Mouse (Mus musculus): Measurements from ENCODE around the gene Usp40. TPM values are rescaled to one million over a fixed set of nuclear protein-coding genes. Genes with fewer than 3 reads are reported as not detected.

Usp40 gene
- polyA plus RNA-seq, 1 experiment from 2014 or later, result 31.2 TPM

GRCm38 (mm10) chr1:87913356-87913755 lies 95.0 kb downstream of the Usp40 start:
- no peak for ATAC-seq (ENCODE audit: insufficient read depth, low FRiP score, low TSS enrichment)
- no peaks in the 10 kb centered on the region for H3K4me1 ChIP-seq (ENCODE audit: control insufficient read depth, insufficient read depth, low read length)
- no peak overlapping the region for H3K4me3 ChIP-seq (ENCODE audit: low read depth, low read length)
- no peaks in the 10 kb centered on the region for H3K27me3 ChIP-seq (ENCODE audit: control insufficient read depth, insufficient read depth, low read length)
- H3K36me3 ChIP-seq (ENCODE audit: control insufficient read depth, insufficient read depth, low read length), result peaks cover 5% of the 10 kb centered on the region; the same call in 1 of the 2 replicates
- no peaks in the 10 kb centered on the region for H3K9me3 ChIP-seq (ENCODE audit: control insufficient read depth, low read length)
- H3K27ac ChIP-seq (ENCODE audit: low read depth, low read length), result no peak overlapping the region
- H3K4me2 ChIP-seq (ENCODE audit: low read depth), result no peak overlapping the region
- H3K9ac ChIP-seq (ENCODE audit: low read length), result no peak overlapping the region
- DNase-seq (ENCODE audit: low spot score), result no peak

DNA sequence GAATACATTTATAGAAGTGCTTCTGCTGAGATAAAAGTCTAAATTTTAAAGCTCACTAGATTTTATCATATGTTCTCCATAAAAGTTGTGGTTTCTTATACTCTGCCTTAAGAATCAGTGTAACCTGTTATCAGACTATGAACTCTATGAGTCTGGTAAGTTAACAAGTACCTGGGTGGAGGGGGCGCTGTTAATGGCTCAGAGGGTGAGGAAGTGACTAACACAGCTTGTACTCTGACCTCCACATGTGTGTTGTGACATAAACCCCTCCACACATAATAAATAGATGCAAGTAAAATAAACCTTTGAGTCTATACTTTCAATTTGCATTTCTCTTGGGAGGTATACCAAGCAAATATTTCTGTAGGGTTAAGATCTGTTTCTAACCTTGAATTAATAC lies 97.9 kb downstream of the Usp40 start:
- no peak overlapping the region for H3K4me3 ChIP-seq (ENCODE audit: low read depth, low read length)
- no peak overlapping the region for H3K4me2 ChIP-seq (ENCODE audit: low read depth)
- DNase-seq (ENCODE audit: low spot score) (no peak), ATAC-seq (ENCODE audit: insufficient read depth, low FRiP score, low TSS enrichment) (no peak)
- no peaks in the 10 kb centered on the region for H3K9me3 ChIP-seq (ENCODE audit: control insufficient read depth, low read length)
- H3K27ac ChIP-seq (ENCODE audit: low read depth, low read length), result no peak overlapping the region
- H3K9ac ChIP-seq (ENCODE audit: low read length), result no peak overlapping the region
- H3K27me3 ChIP-seq (ENCODE audit: control insufficient read depth, insufficient read depth, low read length), result no peaks in the 10 kb centered on the region
- no peaks in the 10 kb centered on the region for H3K4me1 ChIP-seq (ENCODE audit: control insufficient read depth, insufficient read depth, low read length)
- no peaks in the 10 kb centered on the region for H3K36me3 ChIP-seq (ENCODE audit: control insufficient read depth, insufficient read depth, low read length)
- 100% methylated on average over 1 of the region's 1 CpGs for WGBS

DNA sequence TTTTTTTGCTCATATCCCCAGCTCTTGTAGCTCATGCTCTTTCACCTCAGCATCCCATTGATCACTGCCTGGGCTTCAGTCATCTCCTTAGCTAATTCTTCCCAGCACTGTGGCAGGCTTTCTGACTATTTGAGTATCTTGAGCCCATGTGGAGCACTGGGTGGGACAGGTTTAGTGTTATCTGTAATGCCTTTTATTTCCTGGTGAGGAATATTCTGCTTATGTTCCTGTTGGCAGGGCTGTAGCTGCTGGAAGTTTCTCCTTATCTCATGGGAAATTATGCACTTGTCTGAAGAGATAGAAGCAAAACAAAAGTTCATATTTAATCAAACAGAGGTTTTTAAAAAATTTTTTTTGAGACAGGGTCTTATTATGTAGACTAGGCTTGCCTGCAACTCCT lies 98.8 kb downstream of the Usp40 start:
- Histone ChIP-seq H3K4me3 (ENCODE audit: low read depth, low read length) (no peak overlapping the region), H3K9me3 (ENCODE audit: control insufficient read depth, low read length) (no peaks in the 10 kb centered on the region), H3K36me3 (ENCODE audit: control insufficient read depth, insufficient read depth, low read length) (no peaks in the 10 kb centered on the region), H3K9ac (ENCODE audit: low read length) (no peak overlapping the region), H3K27ac (ENCODE audit: low read depth, low read length) (no peak overlapping the region), H3K27me3 (ENCODE audit: control insufficient read depth, insufficient read depth, low read length) (no peaks in the 10 kb centered on the region), H3K4me1 (ENCODE audit: control insufficient read depth, insufficient read depth, low read length) (no peaks in the 10 kb centered on the region), H3K4me2 (ENCODE audit: low read depth) (no peak overlapping the region)
- no peak for DNase-seq (ENCODE audit: low spot score)
- ATAC-seq (ENCODE audit: insufficient read depth, low FRiP score, low TSS enrichment), result no peak

GRCm38 (mm10) chr1:87908736-87909135 lies 99.6 kb downstream of the Usp40 start:
- no peak overlapping the region for H3K4me3 ChIP-seq (ENCODE audit: low read depth, low read length)
- H3K36me3 ChIP-seq (ENCODE audit: control insufficient read depth, insufficient read depth, low read length), result no peaks in the 10 kb centered on the region
- 90% methylated on average over 3 of the region's 3 CpGs for WGBS
- DNase-seq (ENCODE audit: low spot score), result no peak
- H3K27ac ChIP-seq (ENCODE audit: low read depth, low read length), result no peak overlapping the region
- H3K4me1 ChIP-seq (ENCODE audit: control insufficient read depth, insufficient read depth, low read length), result no peaks in the 10 kb centered on the region
- H3K9me3 ChIP-seq (ENCODE audit: control insufficient read depth, low read length), result no peaks in the 10 kb centered on the region
- ATAC-seq (ENCODE audit: insufficient read depth, low FRiP score, low TSS enrichment), result no peak
- no peak overlapping the region for H3K4me2 ChIP-seq (ENCODE audit: low read depth)
- H3K27me3 ChIP-seq (ENCODE audit: control insufficient read depth, insufficient read depth, low read length), result no peaks in the 10 kb centered on the region
- H3K9ac ChIP-seq (ENCODE audit: low read length), result no peak overlapping the region

DNA sequence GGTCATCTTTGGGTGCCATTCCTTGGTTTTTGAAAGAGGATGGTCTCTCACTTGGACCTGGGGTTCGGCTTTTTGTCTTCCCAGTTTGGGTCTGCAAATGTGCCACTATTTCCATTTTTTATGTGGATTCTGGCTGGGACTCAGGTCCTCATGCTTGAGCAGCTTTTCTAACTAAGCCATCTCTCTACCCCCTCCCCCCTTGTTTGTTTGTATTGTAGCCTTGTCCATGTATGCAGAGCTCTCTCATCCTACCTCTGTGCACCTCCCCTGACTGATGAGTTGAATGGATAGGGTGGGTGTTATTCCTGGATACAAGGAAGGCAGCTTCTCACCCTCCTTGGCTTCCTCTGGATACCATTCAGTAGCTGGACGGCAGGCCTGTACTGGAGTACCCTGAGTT lies 100.3 kb downstream of the Usp40 start:
- Histone ChIP-seq H3K4me2 (ENCODE audit: low read depth) (no peak overlapping the region), H3K27me3 (ENCODE audit: control insufficient read depth, insufficient read depth, low read length) (no peaks in the 10 kb centered on the region), H3K9me3 (ENCODE audit: control insufficient read depth, low read length) (no peaks in the 10 kb centered on the region), H3K27ac (ENCODE audit: low read depth, low read length) (no peak overlapping the region), H3K4me1 (ENCODE audit: control insufficient read depth, insufficient read depth, low read length) (no peaks in the 10 kb centered on the region), H3K4me3 (ENCODE audit: low read depth, low read length) (no peak overlapping the region), H3K36me3 (ENCODE audit: control insufficient read depth, insufficient read depth, low read length) (no peaks in the 10 kb centered on the region), H3K9ac (ENCODE audit: low read length) (no peak overlapping the region)
- ATAC-seq (ENCODE audit: insufficient read depth, low FRiP score, low TSS enrichment) (no peak), DNase-seq (ENCODE audit: low spot score) (no peak)
- 92% methylated on average over 2 of the region's 2 CpGs for WGBS

- 82% methylated on average over 5 of the region's 5 CpGs for WGBS
- Histone ChIP-seq H3K4me3 (ENCODE audit: low read depth, low read length) (no peak overlapping the region), H3K4me1 (ENCODE audit: control insufficient read depth, insufficient read depth, low read length) (no peaks in the 10 kb centered on the region), H3K9me3 (ENCODE audit: control insufficient read depth, low read length) (no peaks in the 10 kb centered on the region), H3K9ac (ENCODE audit: low read length) (no peak overlapping the region), H3K27me3 (ENCODE audit: control insufficient read depth, insufficient read depth, low read length) (no peaks in the 10 kb centered on the region), H3K27ac (ENCODE audit: low read depth, low read length) (no peak overlapping the region), H3K4me2 (ENCODE audit: low read depth) (no peak overlapping the region), H3K36me3 (ENCODE audit: control insufficient read depth, insufficient read depth, low read length) (no peaks in the 10 kb centered on the region)
- ATAC-seq (ENCODE audit: insufficient read depth, low FRiP score, low TSS enrichment), result no peak
- DNase-seq (ENCODE audit: low spot score), result no peak
Observed at GRCm38 (mm10) chr1:87906361-87906956, 101.9 kb downstream of the Usp40 start.

GRCm38 (mm10) chr1:87902186-87902585 lies 106.2 kb downstream of the Usp40 start:
- no peak overlapping the region for H3K4me3 ChIP-seq (ENCODE audit: low read depth, low read length)
- no peak for DNase-seq (ENCODE audit: low spot score)
- ATAC-seq (ENCODE audit: insufficient read depth, low FRiP score, low TSS enrichment), result no peak

GRCm38 (mm10) chr1:87900979-87901378 lies 107.4 kb downstream of the Usp40 start:
- Histone ChIP-seq H3K36me3 (ENCODE audit: control insufficient read depth, insufficient read depth, low read length) (no peaks in the 10 kb centered on the region), H3K27ac (ENCODE audit: low read depth, low read length) (no peak overlapping the region), H3K4me3 (ENCODE audit: low read depth, low read length) (no peak overlapping the region), H3K4me1 (ENCODE audit: control insufficient read depth, insufficient read depth, low read length) (no peaks in the 10 kb centered on the region), H3K4me2 (ENCODE audit: low read depth) (no peak overlapping the region), H3K9me3 (ENCODE audit: control insufficient read depth, low read length) (no peaks in the 10 kb centered on the region), H3K9ac (ENCODE audit: low read length) (no peak overlapping the region), H3K27me3 (ENCODE audit: control insufficient read depth, insufficient read depth, low read length) (no peaks in the 10 kb centered on the region)
- 90% methylated on average over 6 of the region's 6 CpGs for WGBS
- no peak for DNase-seq (ENCODE audit: low spot score)
- no peak for ATAC-seq (ENCODE audit: insufficient read depth, low FRiP score, low TSS enrichment)

More at GRCm38 (mm10) chr1:87902186-87902585, 106.2 kb downstream of the Usp40 start:
- Histone ChIP-seq H3K4me2 (ENCODE audit: low read depth) (no peak overlapping the region), H3K9me3 (ENCODE audit: control insufficient read depth, low read length) (no peaks in the 10 kb centered on the region), H3K27me3 (ENCODE audit: control insufficient read depth, insufficient read depth, low read length) (no peaks in the 10 kb centered on the region), H3K36me3 (ENCODE audit: control insufficient read depth, insufficient read depth, low read length) (no peaks in the 10 kb centered on the region), H3K4me1 (ENCODE audit: control insufficient read depth, insufficient read depth, low read length) (no peaks in the 10 kb centered on the region), H3K9ac (ENCODE audit: low read length) (no peak overlapping the region), H3K27ac (ENCODE audit: low read depth, low read length) (no peak overlapping the region)

DNA sequence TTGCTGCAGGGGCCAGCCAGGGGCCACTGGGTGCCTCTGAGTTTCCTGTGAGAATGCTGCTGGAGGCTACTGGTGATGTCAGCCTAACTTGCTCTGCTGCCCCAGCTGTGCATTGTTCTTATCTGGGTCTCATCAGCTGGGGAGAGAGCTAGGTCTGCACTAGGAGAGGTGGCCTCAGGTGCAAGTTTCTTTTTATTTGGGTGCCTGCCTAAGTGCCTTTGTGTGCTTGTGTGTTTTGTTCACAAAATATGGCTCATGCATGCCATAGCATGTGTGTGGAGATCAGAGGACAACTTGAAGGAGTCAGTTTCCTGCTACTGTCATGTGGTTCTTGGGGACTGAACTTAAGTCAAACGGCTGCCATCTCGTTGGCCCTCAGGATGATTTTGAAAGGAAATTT lies 108.7 kb downstream of the Usp40 start:
- Histone ChIP-seq H3K9me3 (ENCODE audit: control insufficient read depth, low read length) (no peaks in the 10 kb centered on the region), H3K27ac (ENCODE audit: low read depth, low read length) (no peak overlapping the region), H3K4me1 (ENCODE audit: control insufficient read depth, insufficient read depth, low read length) (no peaks in the 10 kb centered on the region), H3K36me3 (ENCODE audit: control insufficient read depth, insufficient read depth, low read length) (no peaks in the 10 kb centered on the region), H3K4me2 (ENCODE audit: low read depth) (no peak overlapping the region), H3K9ac (ENCODE audit: low read length) (no peak overlapping the region), H3K27me3 (ENCODE audit: control insufficient read depth, insufficient read depth, low read length) (no peaks in the 10 kb centered on the region), H3K4me3 (ENCODE audit: low read depth, low read length) (no peak overlapping the region)
- WGBS, result 91% methylated on average over 2 of the region's 2 CpGs
- DNase-seq (ENCODE audit: low spot score) (no peak), ATAC-seq (ENCODE audit: insufficient read depth, low FRiP score, low TSS enrichment) (no peak)
